Mouse (Mus musculus) yolk sac, embryonic 10.5 days (tissue): Measurements from ENCODE around the gene Rps19.
"Not testable (repeated sequence)": the region's sequence is repeated elsewhere in the genome, so short reads cannot be mapped to it uniquely, and the experiment has no call there.

Source experiments
- DNase-seq: peaks from one replicate; pipeline ENCODE4 v3.0.0-alpha.2; 2017; ENCODE audit warnings: low spot score

Rps19 gene

GRCm38 (mm10) chr7:24877588-24877987 lies 6.6 kb upstream of the Rps19 start:
- no peak for DNase-seq

- no peak for DNase-seq
Observed at GRCm38 (mm10) chr7:24879620-24880019, 4.6 kb upstream of the Rps19 start.

DNA sequence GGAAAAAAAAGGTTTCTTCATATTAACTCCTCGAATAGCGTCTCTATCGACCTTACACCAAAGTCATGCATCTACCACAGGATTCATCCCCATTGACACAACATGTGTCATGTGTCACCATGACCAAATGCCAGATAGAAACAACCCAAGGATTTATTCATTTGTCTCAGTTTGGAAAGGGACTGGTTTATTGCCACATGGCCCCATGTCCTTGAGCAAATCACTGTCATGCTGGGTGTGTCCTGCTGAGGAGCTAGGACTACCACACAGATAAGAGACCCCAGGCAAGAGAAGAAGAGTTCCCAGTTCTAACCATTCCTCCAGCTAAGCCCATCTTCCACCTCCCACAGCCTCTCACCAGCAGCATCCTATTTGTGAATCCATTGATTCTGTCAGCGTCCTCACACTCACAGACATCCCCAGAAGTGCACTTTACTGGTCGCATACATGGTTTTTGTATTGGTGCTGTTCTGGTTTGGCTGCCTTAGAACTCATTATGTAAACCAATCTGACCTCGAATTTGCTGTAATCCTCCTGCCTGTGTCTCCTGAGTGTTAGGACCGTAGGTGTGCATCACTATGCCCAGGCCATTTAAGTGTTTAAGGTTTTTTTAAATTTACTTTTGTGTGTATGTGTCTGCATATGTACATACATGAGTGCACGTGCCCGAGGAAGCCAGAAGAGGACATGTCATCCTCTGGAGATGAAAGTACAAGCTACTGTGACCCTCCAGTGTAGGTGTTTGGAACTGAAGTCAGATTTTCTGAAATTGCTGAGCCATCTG lies 1.6 kb upstream of the Rps19 start:
- DNase-seq: no peak

DNA sequence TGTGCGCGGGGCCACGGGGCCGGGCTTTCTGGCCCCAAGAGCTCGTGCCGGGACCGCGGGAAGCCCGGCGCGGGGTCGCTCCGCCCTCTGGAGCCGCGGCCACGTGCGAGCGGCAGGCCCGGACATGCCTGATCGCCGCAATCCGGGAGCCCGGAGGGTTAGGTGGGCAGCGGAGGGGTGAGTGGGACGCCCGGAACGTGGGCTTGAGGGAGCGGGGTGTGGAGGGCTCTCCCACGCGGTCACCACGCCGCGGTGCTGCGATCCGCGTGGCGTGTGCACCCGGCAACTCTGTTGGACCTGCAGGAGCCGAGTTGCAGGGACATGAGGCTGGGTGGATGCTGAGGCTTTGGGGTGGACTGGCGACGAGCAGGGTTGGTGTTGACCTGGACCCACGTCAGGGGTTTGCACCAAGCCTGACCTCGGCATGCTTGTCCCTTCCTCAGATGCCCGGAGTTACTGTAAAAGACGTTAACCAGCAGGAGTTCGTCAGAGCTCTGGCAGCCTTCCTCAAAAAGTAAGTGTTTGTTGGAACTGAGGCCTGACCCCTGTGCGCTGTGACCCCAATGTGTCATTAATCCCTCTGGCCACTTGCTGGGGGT lies 621 bp downstream of the Rps19 start:
- no peak for DNase-seq

DNA sequence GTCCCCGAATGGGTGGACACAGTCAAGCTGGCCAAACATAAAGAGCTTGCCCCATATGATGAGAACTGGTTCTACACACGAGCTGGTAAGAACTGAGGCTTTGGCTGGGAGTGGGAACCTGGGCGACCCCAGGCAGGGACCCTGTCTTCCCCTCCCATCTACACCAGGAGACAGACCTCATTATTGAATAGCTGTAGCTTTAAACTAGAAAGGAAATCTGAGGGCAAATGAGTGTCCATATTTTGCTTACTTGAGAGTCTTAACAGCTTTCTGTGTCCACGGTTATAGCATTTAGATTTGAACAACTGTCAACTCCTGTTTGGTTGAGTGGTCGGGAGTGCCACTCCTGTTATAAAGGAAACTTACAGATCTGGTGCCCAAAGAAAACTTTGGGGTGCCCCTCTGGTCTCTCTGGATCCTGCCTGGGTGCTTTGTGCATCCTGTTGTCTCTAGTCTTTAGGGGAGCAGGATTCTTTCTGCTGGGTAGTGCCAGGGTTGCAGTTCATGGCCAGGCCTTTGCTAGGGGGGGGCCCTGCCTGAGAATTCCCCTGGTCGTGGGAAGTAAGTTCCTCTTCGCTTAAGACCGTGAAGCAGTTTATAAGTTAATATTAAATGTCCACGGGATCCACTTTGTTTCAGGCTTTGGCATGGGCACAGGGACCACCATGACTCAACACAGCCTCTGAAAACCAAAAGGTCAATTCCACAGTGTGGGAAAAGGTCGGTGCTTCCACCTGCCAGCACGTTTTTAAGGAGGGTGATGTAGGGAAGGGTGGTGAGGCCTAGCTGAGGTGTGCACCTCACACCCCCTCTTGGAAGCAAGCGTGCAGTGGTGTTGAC lies 1.5 kb downstream of the Rps19 start:
- DNase-seq: no peak

DNA sequence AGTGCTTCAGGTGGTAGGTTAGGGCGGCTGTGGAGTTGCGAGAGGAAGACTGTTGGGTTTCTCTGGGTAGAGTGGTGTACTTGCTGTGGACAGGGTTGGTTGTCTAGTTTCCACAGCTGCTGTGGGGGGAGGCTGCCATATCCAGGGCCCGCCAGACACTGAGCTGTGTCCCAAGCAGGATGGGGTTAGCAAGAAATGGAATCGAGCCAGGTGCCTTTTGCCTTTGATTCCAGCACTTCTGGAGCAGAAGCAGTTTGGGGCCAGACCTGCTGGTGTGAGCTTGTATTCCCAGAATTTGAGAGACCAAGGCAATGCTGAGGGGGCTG lies 2.1 kb downstream of the Rps19 start:
- DNase-seq: no peak

- DNase-seq: no peak
Observed at GRCm38 (mm10) chr7:24887096-24887495, 2.9 kb downstream of the Rps19 start.

- peak; percentile 28 for DNase-seq
Observed at GRCm38 (mm10) chr7:24889431-24890220, 5.5 kb downstream of the Rps19 start.

GRCm38 (mm10) chr7:24890281-24891216 lies 6.4 kb downstream of the Rps19 start:
- DNase-seq: peak; percentile 79

DNA sequence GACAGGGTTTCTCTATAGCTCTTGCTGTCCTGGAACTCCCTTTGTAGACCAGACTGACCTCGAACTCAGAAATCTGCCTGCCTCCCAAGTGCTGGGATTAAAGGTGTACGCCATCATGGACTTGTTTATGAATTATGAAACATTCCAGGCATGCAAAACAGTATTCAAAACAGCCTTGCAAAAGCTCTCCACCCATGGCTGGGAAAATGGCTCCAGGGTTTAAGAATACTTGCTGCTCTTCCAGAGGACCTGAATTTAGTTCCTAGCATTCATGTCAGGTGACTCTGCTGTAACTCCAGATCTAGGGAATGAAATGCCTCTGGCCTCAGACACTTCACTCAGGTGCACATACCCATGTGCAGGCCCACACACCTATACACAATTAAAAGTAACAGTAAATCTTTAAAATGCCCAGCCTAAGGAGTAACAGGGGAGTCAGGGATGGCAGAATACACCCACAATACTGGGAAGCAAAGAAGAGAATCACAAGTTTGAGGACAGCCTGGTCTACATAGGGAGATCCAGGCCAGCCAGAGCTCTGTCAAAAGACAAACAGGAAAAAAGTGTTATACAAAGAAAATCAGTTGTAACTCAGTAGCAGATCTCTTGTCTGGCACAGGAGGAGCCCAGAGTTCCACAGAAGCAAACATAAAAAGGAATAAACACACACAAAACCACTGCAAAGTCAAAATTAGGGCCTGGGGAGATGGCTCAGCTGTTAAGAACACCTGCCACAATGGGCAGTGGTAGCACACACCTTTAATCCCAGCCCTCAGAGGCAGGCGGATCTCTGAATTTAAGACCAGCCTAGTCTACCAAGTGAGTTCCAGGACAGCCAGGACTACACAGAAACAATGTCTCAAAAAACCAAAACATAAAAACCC lies 7.3 kb downstream of the Rps19 start:
- DNase-seq: no peak

DNA sequence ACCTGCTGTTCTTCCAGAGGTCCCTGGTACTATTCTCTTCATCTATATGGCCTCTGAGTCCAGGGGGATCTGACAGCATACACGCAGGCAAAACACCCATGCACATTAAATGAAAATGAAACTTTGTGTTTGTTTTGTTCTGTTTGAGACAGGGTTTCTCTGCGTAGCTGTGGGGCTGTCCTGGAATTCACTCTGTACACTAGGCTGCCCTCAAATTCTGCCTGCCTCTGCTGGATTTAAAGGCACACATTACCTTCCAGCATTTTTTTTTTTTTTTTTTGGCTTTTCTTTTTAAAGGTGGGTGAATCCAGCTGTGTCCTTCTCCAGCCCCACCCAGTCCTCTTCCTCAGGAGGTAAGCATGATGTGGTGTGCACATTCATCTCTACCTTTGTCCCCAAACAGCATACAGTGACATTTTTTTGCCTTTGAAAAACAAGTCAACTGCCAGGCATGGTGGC lies 8.0 kb downstream of the Rps19 start:
- DNase-seq: no peak

- not testable (repeated sequence) for DNase-seq
Observed at GRCm38 (mm10) chr7:24895749-24896148, 11.6 kb downstream of the Rps19 start.

DNA sequence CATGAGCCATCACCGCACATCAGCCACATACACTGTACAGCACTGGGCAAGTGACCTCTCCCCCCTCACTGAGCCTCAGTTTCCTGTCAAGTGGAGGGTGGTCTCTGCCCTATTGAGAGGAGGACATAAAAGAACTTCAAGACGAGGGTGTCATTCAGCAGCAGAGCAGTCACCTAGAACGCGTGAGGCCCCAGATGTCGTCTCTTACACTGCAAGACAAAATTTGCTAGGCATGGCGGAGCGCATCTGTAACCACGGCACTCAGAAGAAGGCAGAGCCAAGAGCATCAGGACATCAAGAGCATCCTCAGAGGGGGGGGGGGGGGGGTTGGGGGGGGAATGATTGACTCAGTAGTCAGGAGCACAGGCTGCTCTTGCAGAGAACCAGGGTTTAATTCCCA lies 12.1 kb downstream of the Rps19 start:
- no peak for DNase-seq

DNA sequence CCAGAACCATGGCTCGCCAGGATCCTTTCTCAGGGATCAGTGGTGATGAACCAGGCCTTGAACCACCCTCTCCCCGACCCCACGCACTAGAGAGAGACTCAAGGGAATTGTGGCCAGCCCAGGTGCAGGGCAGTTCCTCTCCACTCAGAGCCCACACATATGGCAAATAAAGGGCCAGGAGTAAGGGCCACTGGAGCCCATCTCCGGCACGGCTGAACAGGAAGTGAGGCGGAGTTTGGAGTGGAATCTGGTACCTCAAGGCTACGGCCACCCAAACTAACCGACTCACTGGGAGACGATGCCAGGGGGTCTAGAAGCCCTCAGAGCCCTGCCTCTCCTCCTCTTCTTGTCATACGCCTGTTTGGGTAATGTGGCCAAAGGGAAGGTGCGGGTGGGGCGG lies 13.1 kb downstream of the Rps19 start, which contains the start of gene Cd79a:
TSS of gene Cd79a (plus strand) at position 158 of the 400 bp plus-strand sequence.
- no peak for DNase-seq

GRCm38 (mm10) chr7:24897959-24898358 lies 13.8 kb downstream of the Rps19 start:
- DNase-seq: no peak

DNA sequence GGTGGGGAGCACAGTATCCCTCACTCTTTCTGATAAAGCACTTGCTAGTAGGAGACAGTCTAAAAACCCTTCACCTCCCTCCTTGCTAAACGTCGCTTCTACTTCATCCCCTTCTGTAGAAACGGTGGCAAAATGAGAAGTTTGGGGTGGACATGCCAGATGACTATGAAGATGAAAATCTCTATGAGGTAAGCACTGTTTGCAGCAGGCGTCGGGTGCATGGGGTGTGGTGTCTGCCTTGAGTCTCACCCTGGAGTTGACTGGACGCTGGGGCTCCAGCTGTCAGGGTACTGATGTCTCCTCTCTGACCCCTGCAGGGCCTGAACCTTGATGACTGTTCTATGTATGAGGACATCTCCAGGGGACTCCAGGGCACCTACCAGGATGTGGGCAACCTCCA lies 16.9 kb downstream of the Rps19 start:
- DNase-seq: no peak

GRCm38 (mm10) chr7:24901842-24902241 lies 17.7 kb downstream of the Rps19 start:
- DNase-seq: no peak

DNA sequence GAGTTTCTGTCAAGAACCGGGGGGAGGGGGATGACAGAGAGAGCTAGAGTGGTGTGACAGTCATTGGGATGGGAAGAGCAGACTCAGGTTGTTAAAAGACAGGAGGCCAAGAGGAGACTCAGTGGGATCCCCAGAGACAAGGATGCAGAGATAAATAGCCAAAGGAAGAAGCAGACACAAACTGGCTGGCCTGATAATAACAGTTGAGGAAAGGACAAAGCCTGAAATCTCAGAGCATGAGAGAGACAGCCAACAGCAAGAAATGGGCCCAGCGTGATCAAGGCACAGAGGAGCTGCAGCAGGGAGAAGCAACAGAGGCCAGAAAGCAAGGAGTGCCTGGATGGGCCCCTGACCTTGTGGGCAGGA lies 18.1 kb downstream of the Rps19 start:
- no peak for DNase-seq

DNA sequence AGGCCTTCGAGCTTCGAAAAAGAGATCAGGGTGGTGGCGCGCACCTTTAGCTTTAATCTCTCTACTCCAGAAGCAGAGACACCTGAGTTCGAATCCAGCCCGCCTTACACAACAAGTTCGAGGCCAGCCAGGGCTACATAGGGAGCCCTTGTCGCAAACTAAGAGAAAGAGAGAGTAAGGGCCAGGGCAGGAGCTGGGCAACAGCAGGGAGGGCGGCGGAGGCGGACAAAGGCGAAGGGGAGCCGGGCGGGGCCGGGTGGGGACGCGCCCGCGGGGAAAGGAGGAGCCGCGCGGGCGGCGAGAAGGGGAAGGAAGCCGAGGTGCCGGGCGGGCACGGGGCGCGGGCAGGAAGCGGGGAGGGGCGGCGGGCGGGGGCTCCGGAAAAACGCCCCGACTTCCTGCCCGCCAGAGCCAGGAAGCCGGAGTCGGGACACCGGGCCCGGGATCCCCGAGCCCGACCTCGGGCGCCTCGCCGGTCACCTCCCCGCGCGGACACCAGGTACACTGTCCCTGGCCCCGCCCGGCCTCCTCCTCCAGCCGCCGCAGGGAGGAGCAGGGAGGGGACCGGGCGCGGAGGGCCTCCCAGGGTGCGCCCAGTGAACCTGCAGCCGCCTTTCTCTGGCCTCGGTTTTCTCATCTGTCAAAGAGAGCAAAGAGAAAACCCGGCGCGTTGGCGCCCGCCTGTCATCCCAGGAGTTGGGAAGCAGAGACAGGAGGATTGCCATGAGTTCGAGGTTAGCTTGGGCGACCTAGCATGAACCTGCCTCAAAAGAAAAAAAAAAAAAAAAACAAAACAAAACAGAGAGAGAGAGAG lies 18.7 kb downstream of the Rps19 start, which contains the start of gene Arhgef1:
TSS of gene Arhgef1 (plus strand) at position 283 of the 814 bp plus-strand sequence.
- peak; percentile 71 for DNase-seq
